Mouse (Mus musculus) heart, adult 9 months (tissue): ENCODE results near the gene Clec18a.
"Not testable (repeated sequence)": the region's sequence is repeated elsewhere in the genome, so short reads cannot be mapped to it uniquely, and the experiment has no call there.

Experiments used
- DNase-seq, 2 experiments: peaks; one replicate each; pipeline ENCODE4 v3.0.0; 2022; ENCODE audit warnings: low spot score in 2 of 2

Clec18a gene

GRCm38 (mm10) chr8:111056158-111056663 lies 36.0 kb downstream of the Clec18a start, which contains the start of gene Exosc6:
Gene Exosc6 (plus strand): TSS chr8:111056339.
- DNase-seq, result peak; percentile 87 to 90

GRCm38 (mm10) chr8:111055661-111056060 lies 36.6 kb downstream of the Clec18a start:
- no peak for DNase-seq

- no peak for DNase-seq
Measured at GRCm38 (mm10) chr8:111055031-111055634, 37.1 kb downstream of the Clec18a start.

- DNase-seq, result peak in 1 of 2 experiments; percentile 23
Measured at GRCm38 (mm10) chr8:111053827-111054518, 38.3 kb downstream of the Clec18a start.

- no peak for DNase-seq
Measured at GRCm38 (mm10) chr8:111049106-111049505, 43.1 kb downstream of the Clec18a start.

GRCm38 (mm10) chr8:111048694-111049093 lies 43.5 kb downstream of the Clec18a start:
- no peak for DNase-seq

- no peak for DNase-seq
Measured at GRCm38 (mm10) chr8:111044003-111044734, 48.1 kb downstream of the Clec18a start.

- no peak for DNase-seq
Measured at GRCm38 (mm10) chr8:111042546-111042945, 49.7 kb downstream of the Clec18a start.

- DNase-seq, result no peak
Measured at GRCm38 (mm10) chr8:111036591-111036990, 55.6 kb downstream of the Clec18a start.

- no peak for DNase-seq
Measured at GRCm38 (mm10) chr8:111034276-111034675, 58.0 kb downstream of the Clec18a start.

GRCm38 (mm10) chr8:111033482-111034215 lies 58.6 kb downstream of the Clec18a start:
- peak; percentile 99 to 100 for DNase-seq

- DNase-seq, result no peak
Measured at GRCm38 (mm10) chr8:111032916-111033315, 59.3 kb downstream of the Clec18a start, which contains the start of gene Aars. Gene Aars (plus strand): TSS chr8:111033144.

- no peak for DNase-seq
Measured at GRCm38 (mm10) chr8:111031572-111031971, 60.7 kb downstream of the Clec18a start, which contains the start of gene Ddx19b. Gene Ddx19b (minus strand): TSS chr8:111031751.

GRCm38 (mm10) chr8:111030045-111030444 lies 62.2 kb downstream of the Clec18a start:
- no peak for DNase-seq

GRCm38 (mm10) chr8:111029589-111029988 lies 62.6 kb downstream of the Clec18a start:
- no peak for DNase-seq

- peak; percentile 80 to 82 for DNase-seq
Measured at GRCm38 (mm10) chr8:111027391-111027937, 64.8 kb downstream of the Clec18a start.

- DNase-seq, result not testable (repeated sequence)
Measured at GRCm38 (mm10) chr8:111026609-111027008, 65.6 kb downstream of the Clec18a start.

- DNase-seq, result not testable (repeated sequence)
Measured at GRCm38 (mm10) chr8:111010230-111010991, 81.8 kb downstream of the Clec18a start.
